Mouse (Mus musculus) spleen, adult 2 months (tissue): Measurements from ENCODE around the gene Thop1.

Experiments used
- CTCF ChIP-seq: fragments of 200-500 bp; IDR thresholded peaks from 2 replicates; pipeline ENCODE4 v1.5.1; 2011; ENCODE audit warnings: mild to moderate bottlenecking, inconsistent platforms; ENCODE audit not compliant: insufficient read depth, insufficient read length, insufficient replicate concordance; ENCODE audit errors: extremely low read depth
- POLR2A ChIP-seq: fragments of 200-500 bp; IDR thresholded peaks from 2 replicates; pipeline ENCODE4 v1.6.1; 2011; ENCODE audit warnings: low read depth, low read length, inconsistent platforms

- TF ChIP-seq POLR2A: no peak
- no peak for TF ChIP-seq CTCF
Measured at GRCm38 (mm10) chr10:81052577-81052976, 17.3 kb upstream of the Thop1 start.
